22 mouse cellular contexts compared by ENCODE assay signal in genomic region chr4:100877351-100877750, GRCm38 (mm10).
"Had no signal": no experiment of that assay in that cellular context is flagged by ENCODE, and none has a peak within 500 bp of the region (broad histone marks: within the 10 kb centered on the region; RNA-seq: fewer than 3 reads in every experiment).

No protein-coding gene starts in this region.

- H3K27me3 ChIP-seq: embryonic facial prominence, embryonic 12.5 days; embryonic facial prominence, embryonic 13.5 days; embryonic facial prominence, embryonic 15.5 days; forebrain, embryonic 12.5 days; forebrain, embryonic 13.5 days; forebrain, embryonic 15.5 days had no signal

- DNase-seq: cerebellum, postnatal 10 days; cerebellum, postnatal 14 days; cerebellum, postnatal 25 days; cerebellum, postnatal 36 days; embryo, embryonic 11 days; forebrain, postnatal 0 days; gastrocnemius, adult 2 months; gastrocnemius, postnatal 10 days; gastrocnemius, postnatal 14 days; gastrocnemius, postnatal 25 days; gastrocnemius, postnatal 36 days; heart, adult 11 months; heart, adult 18-20 months; heart, adult 2 months had no signal

- ATAC-seq: forebrain, embryonic 13.5 days; forebrain, embryonic 14.5 days; forebrain, embryonic 15.5 days; forebrain, embryonic 16.5 days; forebrain, postnatal 0 days had no signal
